Mouse (Mus musculus) layer of hippocampus, adult 11-12 months (tissue): Measurements from ENCODE around the gene Gm9844.
A peak's percentile ranks its signal among the peaks of the same experiment; 100 is the strongest.

ENCODE experiments used
- DNase-seq: peaks from one replicate; pipeline ENCODE4 v3.0.0; 2022; ENCODE audit warnings: low spot score

Gene Gm9844

GRCm38 (mm10) chr7:24901842-24902241 lies 39.8 kb downstream of the Gm9844 start:
- no peak for DNase-seq

GRCm38 (mm10) chr7:24902264-24902629 lies 40.2 kb downstream of the Gm9844 start:
- DNase-seq = no peak

GRCm38 (mm10) chr7:24902630-24903443 lies 40.8 kb downstream of the Gm9844 start, which contains the start of gene Arhgef1:
Arhgef1 (plus strand) TSS chr7:24902912.
- DNase-seq = no peak

- DNase-seq = no peak
Measured at GRCm38 (mm10) chr7:24903444-24903825, 41.4 kb downstream of the Gm9844 start.

GRCm38 (mm10) chr7:24904070-24904483 lies 42.1 kb downstream of the Gm9844 start:
- DNase-seq = peak; percentile 98

- peak; percentile 48 for DNase-seq
Measured at GRCm38 (mm10) chr7:24904936-24905335, 42.9 kb downstream of the Gm9844 start.

- DNase-seq = no peak
Measured at GRCm38 (mm10) chr7:24906551-24906950, 44.5 kb downstream of the Gm9844 start.

GRCm38 (mm10) chr7:24907211-24907748 lies 45.3 kb downstream of the Gm9844 start:
- no peak for DNase-seq
